In genomic region chr3:149295942-149296341, GRCm38 (mm10) we compare ENCODE assay signal across 12 mouse cellular contexts.
DNase-seq lines count a peak whose midpoint lies in the region; ATAC-seq lines count a peak whose summit lies in the region.
"Had no signal": no experiment of that assay in that cellular context is flagged by ENCODE, and none has a peak within 500 bp of the region (broad histone marks: within the 10 kb centered on the region; RNA-seq: fewer than 3 reads in every experiment).

No protein-coding gene starts in this region.

- H3K4me2 ChIP-seq in embryonic facial prominence, embryonic 12.5 days (replicated peaks): 0 out of 2 replicates have a peak overlapping the region, but pooled peaks have one; percentile 7
- no peak overlapping the region for H3K4me2 ChIP-seq in hindbrain, embryonic 16.5 days (ENCODE audit: low read length)
- H3K4me2 ChIP-seq: heart, embryonic 13.5 days; kidney, embryonic 15.5 days; liver, embryonic 15.5 days had no signal

- DNase-seq in embryo, embryonic 10 days (ENCODE audit: low spot score): peak; percentile 49
- DNase-seq in embryo, embryonic 9.5 days (ENCODE audit: extremely low spot score): no peak
- peak; percentile 36 for DNase-seq in neural tube, embryonic 10.5 days (ENCODE audit: extremely low spot score, low spot score)
- DNase-seq in thymus, postnatal 25 days: no peak
- no peak for DNase-seq in heart, postnatal 36 days

- H3K36me3 ChIP-seq in embryonic facial prominence, embryonic 12.5 days: no peaks in the 10 kb centered on the region
- no peaks in the 10 kb centered on the region for H3K36me3 ChIP-seq in hindbrain, embryonic 16.5 days (ENCODE audit: control insufficient read depth, insufficient read depth, low read length)
- H3K36me3 ChIP-seq: heart, embryonic 13.5 days; kidney, embryonic 15.5 days; liver, embryonic 15.5 days had no signal

- no peaks in the 10 kb centered on the region for H3K9me3 ChIP-seq in embryonic facial prominence, embryonic 12.5 days
- no peaks in the 10 kb centered on the region for H3K9me3 ChIP-seq in hindbrain, embryonic 16.5 days (ENCODE audit: control insufficient read depth, low read length)
- H3K9me3 ChIP-seq: heart, embryonic 13.5 days; kidney, embryonic 15.5 days; liver, embryonic 15.5 days had no signal

- intact Hi-C loops in heart, postnatal 36 days (cut with DNase I): no loop called here

- no peaks in the 10 kb centered on the region for H3K27me3 ChIP-seq in embryonic facial prominence, embryonic 12.5 days
- H3K27me3 ChIP-seq in hindbrain, embryonic 16.5 days (replicated peaks; ENCODE audit: control insufficient read depth, insufficient read depth, low read length): 0 out of 2 replicates have a peak, but pooled peaks cover 3% of the 10 kb centered on the region
- H3K27me3 ChIP-seq: heart, embryonic 13.5 days; kidney, embryonic 15.5 days; liver, embryonic 15.5 days had no signal

- no peak for ATAC-seq in embryonic facial prominence, embryonic 12.5 days (ENCODE audit: insufficient number of reproducible peaks, insufficient read depth, low FRiP score, low TSS enrichment)
- ATAC-seq in hindbrain, embryonic 16.5 days: peak; percentile 74; the same call in 1 of the 2 replicates
- no peak for ATAC-seq in monocyte, adult 5-6 weeks (replicated peaks; ENCODE audit: insufficient number of reproducible peaks, low FRiP score, low TSS enrichment, poor library complexity, severe bottlenecking)

- peaks cover 9% of the 10 kb centered on the region; the same call in 1 of the 2 replicates for H3K4me1 ChIP-seq in embryonic facial prominence, embryonic 12.5 days
- peaks cover 2% of the 10 kb centered on the region; the same call in 1 of the 2 replicates for H3K4me1 ChIP-seq in hindbrain, embryonic 16.5 days (ENCODE audit: control insufficient read depth, insufficient read depth, low read depth, low read length)
- H3K4me1 ChIP-seq: heart, embryonic 13.5 days; kidney, embryonic 15.5 days; liver, embryonic 15.5 days had no signal

- WGBS in embryonic facial prominence, embryonic 12.5 days: 16% methylated on average over 7 of the region's 7 CpGs
- 23% methylated on average over 5 of the region's 7 CpGs for WGBS in hindbrain, embryonic 16.5 days

- no peak overlapping the region for H3K9ac ChIP-seq in embryonic facial prominence, embryonic 12.5 days
- H3K9ac ChIP-seq in hindbrain, embryonic 16.5 days (ENCODE audit: low read depth, low read length): no peak overlapping the region
- H3K9ac ChIP-seq: heart, embryonic 13.5 days; kidney, embryonic 15.5 days; liver, embryonic 15.5 days had no signal

- H3K4me3 ChIP-seq in embryonic facial prominence, embryonic 12.5 days: no peak overlapping the region
- no peak overlapping the region for H3K4me3 ChIP-seq in hindbrain, embryonic 16.5 days (ENCODE audit: low read length)
- H3K4me3 ChIP-seq: heart, embryonic 13.5 days; kidney, embryonic 15.5 days; liver, embryonic 15.5 days; myocyte had no signal

- H3K27ac ChIP-seq in embryonic facial prominence, embryonic 12.5 days: peak overlapping the region; percentile 73
- H3K27ac ChIP-seq in hindbrain, embryonic 16.5 days (ENCODE audit: low read depth, low read length): no peak overlapping the region
- H3K27ac ChIP-seq: heart, embryonic 13.5 days; kidney, embryonic 15.5 days; liver, embryonic 15.5 days had no signal

Comparison
In these comparisons a context has a peak if more than half of its experiments do, and no peak if none do; other contexts are left out.
1. DNase-seq: peak in embryo, embryonic 10 days (single experiment) and neural tube, embryonic 10.5 days (single experiment); none in embryo, embryonic 9.5 days (single experiment), thymus, postnatal 25 days (single experiment) and heart, postnatal 36 days (0 of 2).